Mouse (Mus musculus): ENCODE measurements around the gene Foxk1.

DNA sequence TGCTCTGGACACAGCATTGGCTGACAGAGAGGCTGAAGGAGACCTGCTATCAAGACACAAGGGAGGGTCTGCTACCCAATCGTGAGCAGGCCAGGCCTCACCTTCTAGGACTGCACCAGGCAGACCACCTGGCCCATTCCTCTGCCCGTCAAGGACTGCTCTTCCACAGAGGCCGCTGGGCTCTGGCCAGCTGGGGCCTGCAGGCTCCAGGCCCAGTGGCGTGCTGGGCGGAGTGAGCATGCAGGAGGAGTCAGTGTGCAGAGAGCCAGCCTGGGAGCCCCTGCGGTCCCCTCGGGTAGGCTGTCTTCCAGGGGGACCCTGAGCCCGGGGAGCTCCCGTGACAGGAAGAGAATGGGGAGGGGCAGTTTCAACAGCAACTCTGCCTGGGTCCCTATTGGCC is 85.4 kb downstream of the Foxk1 start:
- no peak for TF ChIP-seq POLR2A (IDR thresholded peaks at IDR 0.05; ENCODE audit: extremely low read depth, insufficient read depth, low read length)
- no peak for TF ChIP-seq CTCF (IDR thresholded peaks at IDR 0.05; ENCODE audit: low read depth, low read length)

Data from liver, adult 2 months (tissue).